8 mouse cellular contexts compared by ENCODE assay signal in genomic region chr15:89378831-89379401, GRCm38 (mm10). TPM values are rescaled to one million over a fixed set of nuclear protein-coding genes. Genes with fewer than 3 reads are reported as not detected.
A peak's percentile ranks its signal among the peaks of the same experiment; 100 is the strongest.
DNase-seq lines count a peak whose midpoint lies in the region; ATAC-seq and TF ChIP-seq lines count a peak whose summit lies in the region.

Odf3b (minus strand) TSS chr15:89379282.

- peaks cover 17 to 25% of the 10 kb centered on the region in 2 experiments for H3K4me1 ChIP-seq in heart, embryonic 14.5 days (ENCODE audit: control insufficient read depth in 2 of 2, insufficient read depth in 2 of 2, low read length in 2 of 2)
- H3K4me1 ChIP-seq in kidney, postnatal 0 days (replicated peaks; ENCODE audit: insufficient read depth, low read length) = peaks cover 24% of the 10 kb centered on the region

- H3K4me3 ChIP-seq in heart, embryonic 14.5 days (ENCODE audit: control insufficient read depth in 1 of 2, insufficient read depth in 1 of 2, low read depth in 1 of 2, low read length in 2 of 2) = peak within 1 kb of the TSS; percentile 45 to 49
- H3K4me3 ChIP-seq in kidney, postnatal 0 days (replicated peaks; ENCODE audit: low read depth, low read length) = peak within 1 kb of the TSS; percentile 39

- H3K27ac ChIP-seq in heart, embryonic 14.5 days (replicated peaks in 1 of 2; ENCODE audit: control insufficient read depth in 1 of 2, insufficient read depth in 1 of 2, low read depth in 2 of 2, low read length in 2 of 2) = no peak within 1 kb of the TSS
- no peak within 1 kb of the TSS for H3K27ac ChIP-seq in kidney, postnatal 0 days

- H3K9me3 ChIP-seq in heart, embryonic 14.5 days (ENCODE audit: control insufficient read depth, low read length) = no peaks in the 10 kb centered on the region
- H3K9me3 ChIP-seq in kidney, postnatal 0 days (replicated peaks; ENCODE audit: low read length) = no peaks in the 10 kb centered on the region

- no peak for ATAC-seq in heart, embryonic 14.5 days (ENCODE audit: insufficient number of reproducible peaks, insufficient read depth, low FRiP score, low read depth)
- no peak for ATAC-seq in kidney, postnatal 0 days (replicated peaks; ENCODE audit: low FRiP score, low read depth)

- peak within 1 kb of the TSS; percentile 65 for H3K9ac ChIP-seq in heart, embryonic 14.5 days (ENCODE audit: low read length)
- H3K9ac ChIP-seq in kidney, postnatal 0 days (ENCODE audit: low read depth, low read length) = peak within 1 kb of the TSS; percentile 24

- no peaks in the 10 kb centered on the region for H3K36me3 ChIP-seq in heart, embryonic 14.5 days (ENCODE audit: control insufficient read depth, insufficient read depth, low read length)
- H3K36me3 ChIP-seq in kidney, postnatal 0 days (ENCODE audit: insufficient read depth, low read length) = no peaks in the 10 kb centered on the region

- peaks cover 57% of the 10 kb centered on the region for H3K27me3 ChIP-seq in heart, embryonic 14.5 days (ENCODE audit: control insufficient read depth, insufficient read depth, low read length)
- H3K27me3 ChIP-seq in kidney, postnatal 0 days (ENCODE audit: insufficient read depth, low read length) = peaks cover 36% of the 10 kb centered on the region

- DNase-seq in adrenal gland, adult (ENCODE audit: inconsistent age in 2 of 2, low spot score in 1 of 2) = peak; percentile 19 to 56
- DNase-seq in adrenal gland, adult 8-10 months = no peak
- peak; percentile 53 for DNase-seq in embryo, embryonic 10 days (ENCODE audit: low spot score)
- DNase-seq in kidney, postnatal 0 days (ENCODE audit: low spot score) = peak; percentile 44
- DNase-seq in lung, postnatal 4 days = peak; percentile 45 to 52
- peak; percentile 31 for DNase-seq in thymus, postnatal 0 days (ENCODE audit: low spot score)
- no peak for DNase-seq in left cerebral cortex, adult 18-20 months (ENCODE audit: low spot score in 2 of 2)

- under 1% methylated on average over 33 of the region's 33 CpGs for WGBS in heart, embryonic 14.5 days
- WGBS in kidney, postnatal 0 days = 1% methylated on average over 30 of the region's 33 CpGs

- H3K4me2 ChIP-seq in heart, embryonic 14.5 days (ENCODE audit: low read length) = peak within 1 kb of the TSS; percentile 91
- H3K4me2 ChIP-seq in kidney, postnatal 0 days (ENCODE audit: low read length) = peak within 1 kb of the TSS; percentile 62

- no peak for TF ChIP-seq CTCF in kidney, postnatal 0 days (IDR thresholded peaks at IDR 0.05; ENCODE audit: low read depth)

RNA-seq across cellular contexts. Expression of gene Odf3b, which starts in this region (rescaled TPM):
- under 1 TPM; 0.34 to 0.73 (median 0.43) TPM for total RNA-seq in adrenal gland, adult 8-10 months (2022)
- polyA plus RNA-seq in heart, embryonic 14.5 days (2014; fragmentation: Nextera tagmentation; extraction: Ambion mirVana) = 0.36 and 0.76 TPM in 2 replicates
- 0.68 and 0.87 TPM in 2 replicates for polyA plus RNA-seq in kidney, postnatal 0 days (2015; fragmentation: Nextera tagmentation; extraction: Ambion mirVana)
- 2.9 and 4.5 TPM in 2 replicates for polyA plus RNA-seq in thymus, postnatal 0 days (2015; fragmentation: Nextera tagmentation; extraction: Ambion mirVana)
- total RNA-seq in left cerebral cortex, adult 18-20 months (2021) = 1 to 10 TPM; 2.0 to 2.1 TPM

Comparison
In these comparisons a context has a peak if more than half of its experiments do, and no peak if none do; other contexts are left out.
1. DNase-seq: peak in adrenal gland, adult (2 of 2), embryo, embryonic 10 days (single experiment), lung, postnatal 4 days (2 of 2) and thymus, postnatal 0 days (single experiment); none in adrenal gland, adult 8-10 months (single experiment) and left cerebral cortex, adult 18-20 months (0 of 2).
2. Peak in DNase-seq, H3K4me3 ChIP-seq, H3K9ac ChIP-seq and H3K4me2 ChIP-seq in kidney, postnatal 0 days; RNA of the gene not detected or under 1 TPM.